Mouse (Mus musculus): Measurements from ENCODE around the gene Hoxa9. TPM values are rescaled to one million over a fixed set of nuclear protein-coding genes. Genes with fewer than 3 reads are reported as not detected.

The Hoxa9 gene
- total RNA-seq, 1 experiment: 1.4 TPM

- no peak overlapping the region for H3K27ac ChIP-seq (ENCODE audit: insufficient read depth, low read depth, low read length, poor library complexity, severe bottlenecking)
Measured at GRCm38 (mm10) chr6:52200073-52200750, 30.7 kb downstream of the Hoxa9 start.

GRCm38 (mm10) chr6:52197271-52197670, 33.6 kb downstream of the Hoxa9 start:
- no peak overlapping the region for H3K27ac ChIP-seq (ENCODE audit: insufficient read depth, low read depth, low read length, poor library complexity, severe bottlenecking)
- H3K4me3 ChIP-seq (ENCODE audit: insufficient read depth in 1 of 2, low read depth in 1 of 2, low read length in 2 of 2, poor library complexity in 1 of 2, severe bottlenecking in 1 of 2): no peak overlapping the region
- H3K9me3 ChIP-seq (ENCODE audit: control insufficient read depth, insufficient read depth, low read depth, low read length): no peaks in the 10 kb centered on the region
- no peak overlapping the region for H3K9ac ChIP-seq (ENCODE audit: insufficient read depth, low read depth, low read length, poor library complexity, severe bottlenecking)
- no peaks in the 10 kb centered on the region for H3K4me1 ChIP-seq (ENCODE audit: control insufficient read depth in 2 of 2, insufficient read depth in 2 of 2, low read length in 2 of 2, poor library complexity in 1 of 2)
- TF ChIP-seq ZNF384 (IDR thresholded peaks at IDR 0.05; ENCODE audit: low read depth, low read length): no peak
- no peak for DNase-seq (ENCODE audit: low read depth, low spot score)
- in situ Hi-C loops (cut with MboI; ENCODE audit: low sequenced_read_pairs in 2 of 2, unreplicated experiment in 2 of 2): no loop called here
- H3K36me3 ChIP-seq (ENCODE audit: control insufficient read depth, insufficient read depth, low read length, poor library complexity, severe bottlenecking): no peaks in the 10 kb centered on the region

More at GRCm38 (mm10) chr6:52200073-52200750, 30.7 kb downstream of the Hoxa9 start:
- DNase-seq (ENCODE audit: low read depth, low spot score): no peak
- in situ Hi-C loops (cut with MboI; ENCODE audit: low sequenced_read_pairs in 2 of 2, unreplicated experiment in 2 of 2): loop anchor here in 1 of 2 experiments (25.0 kb wide), 1 partner anchor 588 kb away; no protein-coding TSS in a partner anchor
- Histone ChIP-seq H3K9me3 (ENCODE audit: control insufficient read depth, insufficient read depth, low read depth, low read length) (no peaks in the 10 kb centered on the region), H3K36me3 (ENCODE audit: control insufficient read depth, insufficient read depth, low read length, poor library complexity, severe bottlenecking) (no peaks in the 10 kb centered on the region), H3K4me1 (ENCODE audit: control insufficient read depth in 2 of 2, insufficient read depth in 2 of 2, low read length in 2 of 2, poor library complexity in 1 of 2) (peaks cover 0 to 2% of the 10 kb centered on the region in 2 experiments; a peak in 1 of 4 replicates), H3K4me3 (ENCODE audit: insufficient read depth in 1 of 2, low read depth in 1 of 2, low read length in 2 of 2, poor library complexity in 1 of 2, severe bottlenecking in 1 of 2) (no peak overlapping the region), H3K9ac (ENCODE audit: insufficient read depth, low read depth, low read length, poor library complexity, severe bottlenecking) (no peak overlapping the region)
- no peak for TF ChIP-seq ZNF384 (IDR thresholded peaks at IDR 0.05; ENCODE audit: low read depth, low read length)
- TF ChIP-seq MAFK (IDR thresholded peaks at IDR 0.05; ENCODE audit: insufficient read depth, low read depth, low read length): no peak
- TF ChIP-seq ZC3H11A (IDR thresholded peaks at IDR 0.05; ENCODE audit: borderline replicate concordance, low read depth, low read length): no peak
- TF ChIP-seq HCFC1 (IDR thresholded peaks at IDR 0.05; ENCODE audit: borderline replicate concordance, insufficient read depth, low read length): no peak
- TF ChIP-seq CHD2 (IDR thresholded peaks at IDR 0.05; ENCODE audit: low read depth, low read length): no peak

- Histone ChIP-seq H3K4me3 (ENCODE audit: insufficient read depth in 1 of 2, low read depth in 1 of 2, low read length in 2 of 2, poor library complexity in 1 of 2, severe bottlenecking in 1 of 2) (no peak overlapping the region), H3K27ac (ENCODE audit: insufficient read depth, low read depth, low read length, poor library complexity, severe bottlenecking) (no peak overlapping the region), H3K9me3 (ENCODE audit: control insufficient read depth, insufficient read depth, low read depth, low read length) (no peaks in the 10 kb centered on the region), H3K9ac (ENCODE audit: insufficient read depth, low read depth, low read length, poor library complexity, severe bottlenecking) (no peak overlapping the region), H3K4me1 (ENCODE audit: control insufficient read depth in 2 of 2, insufficient read depth in 2 of 2, low read length in 2 of 2, poor library complexity in 1 of 2) (no peaks in the 10 kb centered on the region), H3K36me3 (ENCODE audit: control insufficient read depth, insufficient read depth, low read length, poor library complexity, severe bottlenecking) (no peaks in the 10 kb centered on the region)
- TF ChIP-seq ZNF384 (IDR thresholded peaks at IDR 0.05; ENCODE audit: low read depth, low read length) (no peak), CHD2 (IDR thresholded peaks at IDR 0.05; ENCODE audit: low read depth, low read length) (no peak), HCFC1 (IDR thresholded peaks at IDR 0.05; ENCODE audit: borderline replicate concordance, insufficient read depth, low read length) (no peak)
- DNase-seq (ENCODE audit: low read depth, low spot score): no peak
- in situ Hi-C loops (cut with MboI; ENCODE audit: low sequenced_read_pairs in 2 of 2, unreplicated experiment in 2 of 2): no loop called here
Measured at GRCm38 (mm10) chr6:52196811-52197210, 34.1 kb downstream of the Hoxa9 start.

- in situ Hi-C loops (cut with MboI; ENCODE audit: low sequenced_read_pairs in 2 of 2, unreplicated experiment in 2 of 2): no loop called here
- no peak overlapping the region for H3K27ac ChIP-seq (ENCODE audit: insufficient read depth, low read depth, low read length, poor library complexity, severe bottlenecking)
- no peak overlapping the region for H3K9ac ChIP-seq (ENCODE audit: insufficient read depth, low read depth, low read length, poor library complexity, severe bottlenecking)
- TF ChIP-seq CHD2 (IDR thresholded peaks at IDR 0.05; ENCODE audit: low read depth, low read length) (no peak), ZNF384 (IDR thresholded peaks at IDR 0.05; ENCODE audit: low read depth, low read length) (no peak), ZC3H11A (IDR thresholded peaks at IDR 0.05; ENCODE audit: borderline replicate concordance, low read depth, low read length) (no peak)
- H3K4me3 ChIP-seq (ENCODE audit: insufficient read depth in 1 of 2, low read depth in 1 of 2, low read length in 2 of 2, poor library complexity in 1 of 2, severe bottlenecking in 1 of 2): no peak overlapping the region
- DNase-seq (ENCODE audit: low read depth, low spot score): no peak
- H3K4me1 ChIP-seq (ENCODE audit: control insufficient read depth in 2 of 2, insufficient read depth in 2 of 2, low read length in 2 of 2, poor library complexity in 1 of 2): peaks cover 0 to 2% of the 10 kb centered on the region in 2 experiments; a peak in 1 of 4 replicates
- no peaks in the 10 kb centered on the region for H3K36me3 ChIP-seq (ENCODE audit: control insufficient read depth, insufficient read depth, low read length, poor library complexity, severe bottlenecking)
- no peaks in the 10 kb centered on the region for H3K9me3 ChIP-seq (ENCODE audit: control insufficient read depth, insufficient read depth, low read depth, low read length)
Measured at GRCm38 (mm10) chr6:52194690-52195089, 36.2 kb downstream of the Hoxa9 start.
